Mouse (Mus musculus) erythroblast, embryonic 14.5 days (primary cell): ENCODE data around the gene Ostf1.

Experiments
- GATA1 ChIP-seq: IDR thresholded peaks from 2 replicates; pipeline ENCODE4 v1.6.1; 2012; ENCODE audit warnings: low read length, inconsistent platforms, mixed read lengths
- TAL1 ChIP-seq: IDR thresholded peaks from 3 replicates; pipeline ENCODE4 v1.6.1; 2012; ENCODE audit warnings: low read length, inconsistent platforms, mixed read lengths

- TF ChIP-seq GATA1, result no peak
- TF ChIP-seq TAL1, result no peak
Measured at GRCm38 (mm10) chr19:18579012-18579358, 52.6 kb downstream of the Ostf1 start.
